Mouse (Mus musculus): Measurements from ENCODE around the gene Ets1.

Gene Ets1

DNA sequence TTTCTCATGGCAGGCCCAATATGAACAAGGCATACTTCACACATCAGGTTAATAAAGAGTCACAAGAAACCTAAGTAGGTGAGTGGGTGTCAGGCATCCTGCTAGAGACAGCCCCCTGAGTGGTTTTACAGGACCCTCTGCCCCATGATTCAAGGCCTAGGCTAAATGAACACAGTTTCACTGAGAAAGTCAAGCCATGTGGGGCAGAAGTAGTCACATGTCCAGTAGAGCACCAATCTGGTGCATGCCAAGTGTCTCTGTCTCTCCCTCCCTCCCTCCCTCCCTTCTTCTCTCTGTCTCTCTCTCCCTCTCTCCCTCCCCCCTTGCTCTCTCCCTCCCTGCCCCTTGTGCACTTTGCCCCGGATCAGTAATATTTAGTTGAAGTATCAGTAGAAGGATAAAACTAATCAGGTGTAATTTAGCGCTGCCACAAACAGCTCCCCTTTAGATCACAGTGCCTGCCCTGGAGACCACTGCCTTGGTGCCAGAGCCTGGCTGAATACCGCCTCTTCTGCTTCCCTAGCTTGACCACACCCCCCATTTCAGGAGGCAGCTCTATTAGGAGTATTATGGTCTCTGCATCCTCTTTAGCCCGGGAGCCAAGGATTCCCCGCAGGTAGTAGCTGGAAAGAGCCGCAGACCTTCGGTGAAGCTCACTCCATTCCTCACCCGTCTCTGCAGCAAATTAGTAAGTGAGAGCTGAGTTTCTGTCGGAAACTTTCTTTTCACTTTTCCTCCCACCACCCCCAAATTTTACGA lies at the start of gene Ets1:
Gene Ets1 (plus strand): TSS at position 595 of the 759 bp plus-strand sequence.
- DNase-seq (ENCODE audit: low read depth) = no peak

- peak; percentile 64 for DNase-seq (ENCODE audit: low read depth)
These were observed 46.1 kb upstream of the Ets1 start for GRCm38 (mm10) chr9:32589900-32590299.

- DNase-seq (ENCODE audit: low read depth) = no peak
These were observed 45.5 kb upstream of the Ets1 start for GRCm38 (mm10) chr9:32590571-32590970.

- peak; percentile 65 for DNase-seq (ENCODE audit: low read depth)
These were observed 44.1 kb upstream of the Ets1 start for GRCm38 (mm10) chr9:32591732-32592582.

GRCm38 (mm10) chr9:32592583-32592890 lies 43.5 kb upstream of the Ets1 start:
- DNase-seq (ENCODE audit: low read depth) = no peak

DNA sequence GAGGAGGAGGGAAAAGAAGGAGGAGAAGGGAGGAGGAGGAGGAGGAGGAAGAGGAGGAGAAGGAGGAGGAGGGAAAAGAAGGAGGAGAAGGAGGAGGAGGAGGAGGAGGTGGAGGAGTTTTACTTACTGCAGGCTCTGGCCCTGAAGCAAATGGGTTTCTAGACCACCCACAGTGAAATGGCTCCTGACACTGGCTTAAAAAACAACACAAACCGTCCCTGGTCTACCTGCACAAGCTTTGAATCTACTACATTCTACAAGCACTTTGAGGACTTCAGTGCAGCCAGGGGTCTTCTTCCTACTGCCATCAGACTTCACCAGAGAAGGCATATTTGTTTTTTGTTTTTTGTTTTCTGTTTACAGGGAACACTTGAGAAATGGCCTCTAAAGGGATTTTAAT lies 42.2 kb upstream of the Ets1 start:
- no peak for DNase-seq (ENCODE audit: low read depth)

DNA sequence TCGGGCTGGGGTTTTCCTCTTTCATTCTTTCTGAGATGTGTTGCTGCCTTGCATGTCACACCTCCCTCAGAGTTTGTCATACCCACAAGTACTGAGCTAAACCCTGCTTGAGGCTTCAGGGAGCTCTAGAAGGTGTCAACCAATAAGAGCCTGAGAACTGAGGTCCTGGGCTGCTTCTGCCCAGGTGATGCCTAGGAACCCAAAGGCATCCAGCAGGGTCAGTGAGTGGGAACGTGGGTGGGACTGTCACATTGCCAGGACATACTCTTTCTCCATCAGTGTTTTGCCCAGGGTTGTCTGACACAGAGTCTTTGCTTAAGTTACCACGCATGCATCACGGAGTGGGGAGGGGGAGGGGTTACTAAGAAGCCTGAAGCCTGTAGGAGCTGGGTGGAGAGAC lies 41.7 kb upstream of the Ets1 start:
- DNase-seq (ENCODE audit: low read depth) = no peak

DNA sequence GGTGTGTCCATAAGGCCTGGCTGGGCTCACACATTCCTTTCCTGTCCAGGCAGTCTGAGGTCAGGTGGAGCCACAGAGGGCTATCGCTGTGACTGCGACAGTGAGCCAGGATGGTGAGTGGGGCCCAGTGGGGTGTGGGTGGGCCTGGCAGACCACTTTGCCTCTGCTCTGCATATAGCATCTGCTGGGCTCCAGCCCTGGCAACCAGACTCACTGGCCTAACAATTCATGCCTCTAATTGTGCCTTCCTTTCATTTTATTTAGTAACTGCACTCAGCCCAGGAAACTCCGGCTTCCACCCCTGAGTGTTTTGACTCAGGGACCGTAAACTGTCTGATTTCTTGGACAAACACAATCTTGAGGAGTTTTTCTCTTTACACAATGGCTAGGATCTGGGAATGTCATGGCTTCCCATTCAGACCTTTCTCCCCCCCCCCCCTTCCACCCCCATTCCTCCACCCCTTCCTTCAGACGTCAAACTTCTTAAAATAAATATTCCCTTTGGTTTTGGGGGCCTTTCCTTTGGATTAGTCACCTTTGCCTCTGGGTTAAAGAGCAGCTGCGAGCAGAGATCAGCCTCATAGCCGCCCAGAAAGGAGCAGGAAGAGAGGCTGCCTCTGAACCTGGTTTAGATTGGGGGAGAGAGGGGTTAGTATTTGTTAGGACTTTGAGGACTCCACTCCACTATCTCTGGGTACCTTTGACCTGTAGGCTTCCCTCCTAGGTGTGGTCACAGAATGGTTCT lies 40.8 kb upstream of the Ets1 start:
- no peak for DNase-seq (ENCODE audit: low read depth)

DNA sequence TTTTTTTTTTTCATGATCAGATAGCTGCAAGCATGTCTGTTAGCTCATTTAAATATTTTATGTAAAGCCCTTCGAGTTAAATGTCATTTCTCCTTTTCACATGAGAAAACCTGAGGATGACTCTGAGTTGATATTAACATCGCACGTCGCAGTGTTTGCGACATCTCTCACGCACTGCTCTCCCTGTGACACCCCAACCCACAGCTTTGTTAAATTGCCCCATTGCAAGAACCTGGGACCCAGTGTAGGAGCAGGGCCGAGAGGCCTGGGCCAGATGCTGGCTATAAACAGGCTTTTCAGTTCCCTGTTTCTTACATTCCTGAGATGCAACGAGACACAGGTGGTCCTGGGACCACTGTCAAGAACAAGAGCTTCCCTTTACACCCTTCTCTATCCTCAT lies 39.7 kb upstream of the Ets1 start:
- no peak for DNase-seq (ENCODE audit: low read depth)

DNA sequence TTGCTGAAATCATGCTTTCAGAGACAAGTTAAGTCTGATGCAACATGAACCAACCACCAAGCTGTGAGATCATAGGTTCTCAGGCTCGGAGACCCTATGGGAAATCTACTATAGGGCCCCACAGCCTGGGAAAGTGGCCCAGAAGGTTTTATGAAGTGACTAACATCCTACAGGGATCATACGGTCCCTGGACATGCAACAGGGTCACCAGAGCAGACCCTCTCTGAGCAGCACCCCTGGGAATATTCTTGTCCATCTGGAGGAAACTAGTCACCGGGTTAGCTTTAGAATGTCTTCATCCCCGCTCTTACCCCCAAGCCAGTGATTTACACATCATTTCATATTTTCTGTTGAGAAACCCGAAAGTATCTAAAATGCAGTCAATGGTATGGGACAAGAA lies 34.1 kb upstream of the Ets1 start:
- DNase-seq (ENCODE audit: low read depth) = no peak

DNA sequence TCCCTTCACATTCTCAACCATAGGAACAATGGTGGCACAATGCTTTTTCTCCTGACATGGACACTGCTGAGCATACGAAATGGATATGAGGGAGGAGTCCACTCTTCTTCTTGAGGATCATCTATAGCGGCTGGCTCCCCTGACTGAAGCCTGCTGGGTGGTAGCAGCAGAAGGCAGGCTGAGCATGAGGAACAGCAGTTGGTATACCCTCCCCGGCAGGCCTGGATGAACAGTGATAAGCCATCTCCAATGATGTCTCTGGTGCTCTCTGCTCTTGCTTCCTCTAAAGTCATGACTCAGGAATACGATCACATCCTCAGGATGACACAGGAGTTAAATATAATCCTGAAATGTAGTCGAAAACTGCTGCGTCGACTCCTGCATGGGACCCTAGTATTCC lies 32.9 kb upstream of the Ets1 start:
- DNase-seq (ENCODE audit: low read depth) = no peak

DNA sequence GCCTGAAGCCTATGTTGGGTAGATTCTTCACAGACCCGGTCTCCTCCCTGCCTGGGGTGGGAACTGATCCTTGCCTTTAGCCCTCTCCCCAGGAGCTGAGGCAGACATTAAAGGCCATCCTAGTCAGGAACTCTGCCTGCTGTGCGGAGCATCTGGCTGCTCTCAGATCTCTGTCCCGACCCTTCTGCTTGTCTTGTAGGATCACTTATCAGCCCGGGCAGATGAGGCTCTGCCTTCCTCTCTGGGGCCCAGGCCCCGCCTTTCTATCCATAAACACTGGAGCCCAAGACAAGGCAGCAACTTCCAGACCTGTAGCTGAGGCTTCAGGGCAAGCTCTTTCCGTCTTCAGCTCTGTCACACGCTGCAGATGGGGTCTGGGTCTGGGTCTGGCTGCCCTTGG lies 28.8 kb upstream of the Ets1 start:
- peak; percentile 51 for DNase-seq (ENCODE audit: low read depth)

DNA sequence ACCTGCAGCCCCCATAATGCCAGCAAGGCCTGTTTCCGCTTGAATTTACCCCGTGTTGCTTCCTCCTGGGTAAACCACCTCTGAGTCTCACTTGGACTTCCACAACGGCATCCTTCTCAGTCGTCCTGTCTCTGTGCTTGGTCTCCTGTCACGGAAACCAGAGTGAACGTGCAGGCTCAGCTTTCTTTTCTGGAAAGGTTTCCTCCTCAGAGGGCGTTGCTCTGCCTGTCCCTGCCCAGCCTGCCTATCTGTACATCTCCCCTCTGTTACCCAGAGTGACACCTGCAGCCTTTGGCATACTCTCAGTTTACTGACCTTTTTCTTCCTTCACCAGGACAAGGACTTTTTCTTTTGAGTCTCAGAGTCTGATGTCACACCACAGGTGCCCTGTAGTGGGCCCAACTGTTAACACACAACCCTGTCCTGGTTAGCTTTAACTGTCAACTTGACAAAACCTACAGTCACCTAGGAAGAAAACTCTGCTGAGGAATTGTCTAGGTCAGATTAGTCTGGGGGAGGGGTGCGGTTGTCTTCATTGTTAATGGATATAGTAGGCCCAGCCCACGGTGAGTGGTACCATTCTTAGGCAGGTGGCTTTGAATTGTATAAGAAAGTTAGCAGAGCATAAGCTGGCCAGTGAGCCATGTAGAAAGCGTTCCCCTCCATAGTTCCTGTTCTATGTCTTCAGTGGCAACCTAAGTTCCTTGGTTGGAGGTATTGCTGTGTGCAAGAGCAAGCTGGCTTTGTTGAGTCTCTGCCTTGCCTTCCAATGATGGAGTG lies 27.0 kb upstream of the Ets1 start:
- no peak for DNase-seq (ENCODE audit: low read depth)

GRCm38 (mm10) chr9:32610218-32610617 lies 25.8 kb upstream of the Ets1 start:
- DNase-seq (ENCODE audit: low read depth) = no peak

DNA sequence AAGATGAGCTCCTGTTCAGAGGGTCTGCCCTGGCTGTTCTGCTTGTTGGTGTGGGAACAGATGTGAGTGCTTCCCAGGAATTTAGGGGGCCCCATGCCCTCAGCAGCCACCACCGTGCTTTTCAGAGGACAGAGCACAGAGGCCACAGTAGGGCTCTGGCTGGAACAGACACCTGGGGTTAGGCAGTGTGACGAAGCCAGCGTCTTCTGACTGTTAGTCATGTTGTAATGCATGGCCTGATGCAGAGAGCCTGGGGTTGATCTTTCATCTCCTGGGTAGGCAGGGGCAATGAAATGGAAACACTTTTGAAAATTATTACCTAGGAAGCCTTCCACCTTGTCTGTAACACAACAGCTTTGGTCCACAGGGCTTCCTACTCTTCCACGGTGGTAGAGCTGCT lies 25.4 kb upstream of the Ets1 start:
- no peak for DNase-seq (ENCODE audit: low read depth)

DNA sequence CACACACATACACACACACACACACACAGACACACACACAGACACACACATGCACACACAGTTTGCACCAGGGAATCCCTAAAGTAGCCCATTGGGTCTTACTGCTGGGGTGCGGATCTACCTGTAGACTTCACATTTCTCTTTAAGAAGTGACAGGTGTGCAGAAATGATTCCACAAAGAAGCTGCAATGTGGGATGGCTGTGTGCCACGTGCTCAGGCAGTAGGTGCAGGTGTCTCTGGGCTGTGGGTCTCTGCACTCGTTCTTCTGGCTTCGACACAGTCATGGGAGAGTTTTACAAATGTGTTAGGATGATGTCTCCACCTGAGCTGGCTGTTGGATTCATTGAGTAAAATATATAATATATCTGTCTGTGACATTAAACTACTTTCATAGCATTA lies 24.7 kb upstream of the Ets1 start:
- DNase-seq (ENCODE audit: low read depth) = no peak

DNA sequence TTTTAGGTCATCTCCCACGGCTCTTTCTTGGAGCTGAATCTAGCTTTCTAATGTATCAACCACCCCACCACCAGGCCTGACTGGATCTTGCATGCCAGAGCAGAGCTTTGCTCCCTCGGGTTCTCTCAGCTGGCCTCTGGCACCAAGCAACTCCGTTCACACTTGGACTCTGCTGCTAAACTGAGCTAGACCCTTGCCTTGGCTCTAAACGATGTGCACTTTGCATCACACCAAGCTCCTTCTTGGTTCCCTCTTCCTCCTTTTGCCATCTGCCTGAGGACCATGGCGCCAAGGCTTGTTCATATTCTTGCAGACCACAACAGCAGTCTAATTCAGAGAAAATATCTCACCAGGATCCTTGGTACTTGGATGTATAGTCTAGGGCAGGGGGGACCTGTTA lies 23.6 kb upstream of the Ets1 start:
- no peak for DNase-seq (ENCODE audit: low read depth)

- no peak for DNase-seq (ENCODE audit: low read depth)
These were observed 23.1 kb upstream of the Ets1 start for GRCm38 (mm10) chr9:32612861-32613421.

GRCm38 (mm10) chr9:32614191-32614590 lies 21.8 kb upstream of the Ets1 start:
- DNase-seq (ENCODE audit: low read depth) = no peak

- DNase-seq (ENCODE audit: low read depth) = no peak
These were observed 20.6 kb upstream of the Ets1 start for GRCm38 (mm10) chr9:32615461-32615860.

DNA sequence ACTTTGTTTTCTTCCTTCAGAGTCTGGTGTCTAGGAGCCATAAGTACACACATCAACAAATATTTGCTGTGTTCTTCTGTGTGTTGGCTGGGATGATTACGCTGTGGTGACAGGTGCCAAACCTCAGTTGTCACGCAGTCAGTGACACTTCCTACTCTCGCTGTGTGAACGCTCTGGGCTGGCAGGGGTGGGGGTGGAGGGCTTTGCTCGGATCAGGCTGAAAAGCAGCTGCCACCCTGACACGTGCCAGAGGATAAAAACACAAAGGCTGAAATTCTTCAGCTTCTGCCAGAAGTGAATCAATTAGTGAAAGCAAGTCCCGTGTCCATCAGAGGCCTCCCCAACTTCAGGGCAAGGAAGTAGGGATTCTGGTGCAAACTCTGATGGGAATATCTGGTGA lies 20.0 kb upstream of the Ets1 start:
- DNase-seq (ENCODE audit: low read depth) = no peak

Measured in c-Kit-positive CD71-positive TER-119-negative erythroid progenitor cells, embryonic 14.5 days (primary cell).